ENCODE assay signal across 19 mouse cellular contexts in genomic region chr16:38548000-38548399, GRCm38 (mm10). TPM values are rescaled to one million over a fixed set of nuclear protein-coding genes. Genes with fewer than 3 reads are reported as not detected.
A peak's percentile ranks its signal among the peaks of the same experiment; 100 is the strongest.
DNase-seq lines count a peak whose midpoint lies in the region; ATAC-seq and TF ChIP-seq lines count a peak whose summit lies in the region.
"Had no signal": no experiment of that assay in that cellular context is flagged by ENCODE, and none has a peak within 500 bp of the region (broad histone marks: within the 10 kb centered on the region; RNA-seq: fewer than 3 reads in every experiment).

No protein-coding gene starts in this region.

- 82% methylated on average over 1 of the region's 1 CpGs for WGBS in embryonic facial prominence, embryonic 13.5 days
- WGBS in hindbrain, embryonic 13.5 days, result 100% methylated on average over 1 of the region's 1 CpGs
- WGBS in midbrain, embryonic 14.5 days, result 89% methylated on average over 1 of the region's 1 CpGs
- WGBS in kidney, embryonic 14.5 days, result 100% methylated on average over 1 of the region's 1 CpGs

- no peak for TF ChIP-seq EP300 in ES-Bruce4 (IDR thresholded peaks at IDR 0.05; ENCODE audit: insufficient read depth, low read depth, low read length)

- H3K9me3 ChIP-seq in ES-Bruce4 (replicated peaks; ENCODE audit: control insufficient read depth, insufficient read depth, low read length, poor library complexity, severe bottlenecking), result no peaks in the 10 kb centered on the region
- no peaks in the 10 kb centered on the region for H3K9me3 ChIP-seq in embryonic facial prominence, embryonic 13.5 days
- no peaks in the 10 kb centered on the region for H3K9me3 ChIP-seq in hindbrain, embryonic 13.5 days
- H3K9me3 ChIP-seq in midbrain, embryonic 14.5 days (ENCODE audit: control insufficient read depth, low read length), result no peaks in the 10 kb centered on the region
- H3K9me3 ChIP-seq in kidney, embryonic 14.5 days (ENCODE audit: control insufficient read depth, low read length), result no peaks in the 10 kb centered on the region
- H3K9me3 ChIP-seq: heart, embryonic 15.5 days; kidney, embryonic 15.5 days; limb, embryonic 15.5 days; megakaryocyte, embryonic 14.5 days; stomach, embryonic 15.5 days had no signal

- no peaks in the 10 kb centered on the region for H3K27me3 ChIP-seq in ES-Bruce4 (ENCODE audit: control insufficient read depth, insufficient read depth, low read length, poor library complexity, severe bottlenecking)
- H3K27me3 ChIP-seq in embryonic facial prominence, embryonic 13.5 days, result peaks cover 8% of the 10 kb centered on the region
- H3K27me3 ChIP-seq in hindbrain, embryonic 13.5 days, result peaks cover 14% of the 10 kb centered on the region
- H3K27me3 ChIP-seq in midbrain, embryonic 14.5 days (ENCODE audit: control insufficient read depth, insufficient read depth, low read length), result no peaks in the 10 kb centered on the region
- H3K27me3 ChIP-seq in kidney, embryonic 14.5 days (ENCODE audit: control insufficient read depth, insufficient read depth, low read length), result no peaks in the 10 kb centered on the region
- H3K27me3 ChIP-seq: heart, embryonic 15.5 days; Patski; stomach, embryonic 15.5 days had no signal

- no peak for TF ChIP-seq POLR2A in ES-Bruce4 (IDR thresholded peaks at IDR 0.05; ENCODE audit: insufficient read depth, low read length)

- no peak for ATAC-seq in embryonic facial prominence, embryonic 13.5 days (ENCODE audit: insufficient number of reproducible peaks, insufficient read depth, low FRiP score, low TSS enrichment, low read depth)
- no peak for ATAC-seq in hindbrain, embryonic 13.5 days (ENCODE audit: low FRiP score)
- ATAC-seq in midbrain, embryonic 14.5 days (ENCODE audit: low FRiP score, low TSS enrichment), result no peak
- no peak for ATAC-seq in kidney, embryonic 14.5 days (ENCODE audit: low FRiP score, low TSS enrichment)
- ATAC-seq: CD4-positive, CD25-positive, alpha-beta regulatory T cell, adult 4 months; Patski had no signal

- peak overlapping the region; percentile 74; the same call in 1 of the 2 replicates for H3K4me2 ChIP-seq in embryonic facial prominence, embryonic 13.5 days
- H3K4me2 ChIP-seq in hindbrain, embryonic 13.5 days, result peak overlapping the region; percentile 77
- H3K4me2 ChIP-seq in midbrain, embryonic 14.5 days (ENCODE audit: low read length), result 0 out of 2 replicates have a peak overlapping the region, but pooled peaks have one; percentile 84
- no peak overlapping the region for H3K4me2 ChIP-seq in kidney, embryonic 14.5 days (replicated peaks; ENCODE audit: low read depth, low read length)
- H3K4me2 ChIP-seq: heart, embryonic 15.5 days; limb, embryonic 15.5 days; stomach, embryonic 15.5 days had no signal

- TF ChIP-seq CTCF in ES-Bruce4 (IDR thresholded peaks at IDR 0.05; ENCODE audit: low read depth, low read length), result no peak

- peak overlapping the region; percentile 95 for H3K4me3 ChIP-seq in ES-Bruce4 (ENCODE audit: low read depth, low read length)
- no peak overlapping the region for H3K4me3 ChIP-seq in embryonic facial prominence, embryonic 13.5 days
- peak overlapping the region; percentile 86 for H3K4me3 ChIP-seq in hindbrain, embryonic 13.5 days
- H3K4me3 ChIP-seq in midbrain, embryonic 14.5 days (replicated peaks; ENCODE audit: low read depth, low read length), result no peak overlapping the region
- no peak overlapping the region for H3K4me3 ChIP-seq in kidney, embryonic 14.5 days (ENCODE audit: low read length)
- H3K4me3 ChIP-seq: limb, embryonic 15.5 days; stomach, embryonic 15.5 days had no signal

- peak overlapping the region; percentile 13 for H3K27ac ChIP-seq in ES-Bruce4 (ENCODE audit: insufficient read depth, low read length)
- no peak overlapping the region for H3K27ac ChIP-seq in embryonic facial prominence, embryonic 13.5 days
- no peak overlapping the region for H3K27ac ChIP-seq in hindbrain, embryonic 13.5 days
- H3K27ac ChIP-seq in midbrain, embryonic 14.5 days (replicated peaks; ENCODE audit: low read depth, low read length), result no peak overlapping the region
- no peak overlapping the region for H3K27ac ChIP-seq in kidney, embryonic 14.5 days (ENCODE audit: low read depth, low read length)
- H3K27ac ChIP-seq: heart, embryonic 15.5 days; kidney, embryonic 15.5 days; limb, embryonic 15.5 days; stomach, embryonic 15.5 days had no signal

- H3K36me3 ChIP-seq in ES-Bruce4 (ENCODE audit: control insufficient read depth, insufficient read depth, low read length, poor library complexity, severe bottlenecking), result peaks cover 47% of the 10 kb centered on the region
- H3K36me3 ChIP-seq in embryonic facial prominence, embryonic 13.5 days, result peaks cover 47% of the 10 kb centered on the region
- peaks cover 36% of the 10 kb centered on the region for H3K36me3 ChIP-seq in hindbrain, embryonic 13.5 days
- peaks cover 32% of the 10 kb centered on the region for H3K36me3 ChIP-seq in midbrain, embryonic 14.5 days (ENCODE audit: control insufficient read depth, insufficient read depth, low read length)
- H3K36me3 ChIP-seq in kidney, embryonic 14.5 days (ENCODE audit: control insufficient read depth, insufficient read depth, low read length), result peaks cover 27% of the 10 kb centered on the region

- H3K9ac ChIP-seq in ES-Bruce4 (ENCODE audit: low read depth, poor library complexity, severe bottlenecking), result peak overlapping the region; percentile 83
- H3K9ac ChIP-seq in embryonic facial prominence, embryonic 13.5 days, result no peak overlapping the region
- H3K9ac ChIP-seq in hindbrain, embryonic 13.5 days, result peak overlapping the region; percentile 95; the same call in 1 of the 2 replicates
- H3K9ac ChIP-seq in midbrain, embryonic 14.5 days (replicated peaks; ENCODE audit: low read length), result no peak overlapping the region
- H3K9ac ChIP-seq in kidney, embryonic 14.5 days (ENCODE audit: low read depth, low read length), result no peak overlapping the region
- H3K9ac ChIP-seq: heart, embryonic 15.5 days; kidney, embryonic 15.5 days; limb, embryonic 15.5 days; stomach, embryonic 15.5 days had no signal

- no peak for DNase-seq in midbrain, embryonic 14.5 days
- DNase-seq in urinary bladder, postnatal 25 days (ENCODE audit: low spot score), result no peak
- no peak for DNase-seq in retina, embryonic 14.5 days (ENCODE audit: low spot score)
- no peak for DNase-seq in layer of hippocampus, postnatal 36 days
- DNase-seq: adrenal gland, postnatal 36 days; cerebellum, adult 9-10 months; heart, adult 11 months; lung, adult 18-20 months had no signal

- H3K4me1 ChIP-seq in ES-Bruce4 (ENCODE audit: control insufficient read depth, insufficient read depth, low read length), result peaks cover 4% of the 10 kb centered on the region
- peaks cover 15% of the 10 kb centered on the region for H3K4me1 ChIP-seq in embryonic facial prominence, embryonic 13.5 days
- H3K4me1 ChIP-seq in hindbrain, embryonic 13.5 days (replicated peaks), result peaks cover 22% of the 10 kb centered on the region
- H3K4me1 ChIP-seq in midbrain, embryonic 14.5 days (ENCODE audit: control insufficient read depth, insufficient read depth, low read length), result peaks cover 15% of the 10 kb centered on the region
- H3K4me1 ChIP-seq in kidney, embryonic 14.5 days (ENCODE audit: control insufficient read depth, insufficient read depth, low read length), result peaks cover 9% of the 10 kb centered on the region; the same call in 1 of the 2 replicates

RNA-seq across cellular contexts. Expression of gene Poglut1, which starts 2.1 kb away (rescaled TPM):
- 90.1 and 99.5 TPM in 2 replicates for polyA plus RNA-seq in ES-Bruce4 (2011; ENCODE audit: insufficient read depth, insufficient read length, low read depth, missing spikeins)
- 80.3 and 83.6 TPM in 2 replicates for polyA plus RNA-seq in embryonic facial prominence, embryonic 13.5 days (2015; fragmentation: Nextera tagmentation; extraction: Ambion mirVana)
- polyA plus RNA-seq in hindbrain, embryonic 13.5 days (2015; fragmentation: Nextera tagmentation; extraction: Ambion mirVana), result 62.0 and 66.7 TPM in 2 replicates
- polyA plus RNA-seq in midbrain, embryonic 14.5 days (2014; fragmentation: Nextera tagmentation; extraction: Ambion mirVana), result 49.0 and 62.8 TPM in 2 replicates
- polyA plus RNA-seq in kidney, embryonic 14.5 days (2014; fragmentation: Nextera tagmentation; extraction: Ambion mirVana), result 50.9 and 63.5 TPM in 2 replicates
- total RNA-seq in layer of hippocampus, postnatal 36 days (2021), result 10 to 100 TPM; 49.9 to 52.5 TPM

RNA-seq across cellular contexts. Expression of gene Tmem39a, which starts 10.5 kb away (rescaled TPM):
- polyA plus RNA-seq in ES-Bruce4 (2011; ENCODE audit: insufficient read depth, insufficient read length, low read depth, missing spikeins), result 165 and 186 TPM in 2 replicates
- 126 and 139 TPM in 2 replicates for polyA plus RNA-seq in embryonic facial prominence, embryonic 13.5 days (2015; fragmentation: Nextera tagmentation; extraction: Ambion mirVana)
- polyA plus RNA-seq in hindbrain, embryonic 13.5 days (2015; fragmentation: Nextera tagmentation; extraction: Ambion mirVana), result 42.4 and 50.3 TPM in 2 replicates
- 35.6 and 38.6 TPM in 2 replicates for polyA plus RNA-seq in midbrain, embryonic 14.5 days (2014; fragmentation: Nextera tagmentation; extraction: Ambion mirVana)
- polyA plus RNA-seq in kidney, embryonic 14.5 days (2014; fragmentation: Nextera tagmentation; extraction: Ambion mirVana), result 90.5 and 121 TPM in 2 replicates
- 10 to 100 TPM; 26.5 to 30.7 TPM for total RNA-seq in layer of hippocampus, postnatal 36 days (2021)

RNA-seq across cellular contexts. Expression of gene Timmdc1, which starts 25.5 kb away (rescaled TPM):
- polyA plus RNA-seq in ES-Bruce4 (2011; ENCODE audit: insufficient read depth, insufficient read length, low read depth, missing spikeins), result 46.4 and 53.9 TPM in 2 replicates
- polyA plus RNA-seq in embryonic facial prominence, embryonic 13.5 days (2015; fragmentation: Nextera tagmentation; extraction: Ambion mirVana), result 31.3 and 32.1 TPM in 2 replicates
- 37.3 and 37.8 TPM in 2 replicates for polyA plus RNA-seq in hindbrain, embryonic 13.5 days (2015; fragmentation: Nextera tagmentation; extraction: Ambion mirVana)
- 28.5 and 28.9 TPM in 2 replicates for polyA plus RNA-seq in midbrain, embryonic 14.5 days (2014; fragmentation: Nextera tagmentation; extraction: Ambion mirVana)
- polyA plus RNA-seq in kidney, embryonic 14.5 days (2014; fragmentation: Nextera tagmentation; extraction: Ambion mirVana), result 29.1 and 31.8 TPM in 2 replicates
- 10 to 100 TPM; 30.8 to 35.8 TPM for total RNA-seq in layer of hippocampus, postnatal 36 days (2021)

Comparison
In these comparisons a context has a peak if more than half of its experiments do, and no peak if none do; other contexts are left out.
1. H3K4me3 ChIP-seq: peak in ES-Bruce4 (single experiment) and hindbrain, embryonic 13.5 days (single experiment); none in embryonic facial prominence, embryonic 13.5 days (single experiment), midbrain, embryonic 14.5 days (single experiment) and kidney, embryonic 14.5 days (single experiment).
2. H3K9ac ChIP-seq: peak in ES-Bruce4 (single experiment) and hindbrain, embryonic 13.5 days (single experiment); none in embryonic facial prominence, embryonic 13.5 days (single experiment), midbrain, embryonic 14.5 days (single experiment) and kidney, embryonic 14.5 days (single experiment).